Mouse (Mus musculus) layer of hippocampus, adult 9-11 months (tissue): ENCODE data around the gene Ppp1r21.

ENCODE experiments used
- DNase-seq: peaks from one replicate; pipeline ENCODE4 v3.0.0; 2022

Gene Ppp1r21

GRCm38 (mm10) chr17:88530667-88531066 lies 749 bp downstream of the Ppp1r21 start:
- DNase-seq: no peak

- DNase-seq: no peak
Observed at GRCm38 (mm10) chr17:88531176-88531575, 1.3 kb downstream of the Ppp1r21 start.

- DNase-seq: no peak
Observed at GRCm38 (mm10) chr17:88537842-88538430, 8.0 kb downstream of the Ppp1r21 start.

GRCm38 (mm10) chr17:88542771-88543416 lies 13.0 kb downstream of the Ppp1r21 start:
- DNase-seq: no peak

GRCm38 (mm10) chr17:88543417-88543782 lies 13.5 kb downstream of the Ppp1r21 start:
- no peak for DNase-seq

GRCm38 (mm10) chr17:88545217-88545784 lies 15.4 kb downstream of the Ppp1r21 start:
- DNase-seq: no peak

GRCm38 (mm10) chr17:88546745-88547144 lies 16.8 kb downstream of the Ppp1r21 start:
- no peak for DNase-seq

GRCm38 (mm10) chr17:88549411-88550191 lies 19.7 kb downstream of the Ppp1r21 start:
- no peak for DNase-seq

GRCm38 (mm10) chr17:88550351-88550750 lies 20.4 kb downstream of the Ppp1r21 start:
- no peak for DNase-seq

GRCm38 (mm10) chr17:88550981-88551940 lies 21.3 kb downstream of the Ppp1r21 start:
- no peak for DNase-seq

GRCm38 (mm10) chr17:88552556-88552955 lies 22.6 kb downstream of the Ppp1r21 start:
- no peak for DNase-seq

GRCm38 (mm10) chr17:88553001-88553449 lies 23.1 kb downstream of the Ppp1r21 start:
- no peak for DNase-seq

- DNase-seq: no peak
Observed at GRCm38 (mm10) chr17:88553473-88554087, 23.7 kb downstream of the Ppp1r21 start.

- no peak for DNase-seq
Observed at GRCm38 (mm10) chr17:88556176-88556575, 26.3 kb downstream of the Ppp1r21 start.

- DNase-seq: no peak
Observed at GRCm38 (mm10) chr17:88556688-88557087, 26.8 kb downstream of the Ppp1r21 start.

GRCm38 (mm10) chr17:88558168-88558842 lies 28.4 kb downstream of the Ppp1r21 start:
- DNase-seq: peak; percentile 58

- no peak for DNase-seq
Observed at GRCm38 (mm10) chr17:88563611-88564010, 33.7 kb downstream of the Ppp1r21 start.

- no peak for DNase-seq
Observed at GRCm38 (mm10) chr17:88569807-88570540, 40.1 kb downstream of the Ppp1r21 start.

- no peak for DNase-seq
Observed at GRCm38 (mm10) chr17:88570784-88571183, 40.9 kb downstream of the Ppp1r21 start.

- no peak for DNase-seq
Observed at GRCm38 (mm10) chr17:88574811-88575210, 44.9 kb downstream of the Ppp1r21 start.
